Mouse (Mus musculus) forebrain, embryonic 11.5 days (tissue): ENCODE measurements around the gene Gpank1. TPM values are rescaled to one million over a fixed set of nuclear protein-coding genes. Genes with fewer than 3 reads are reported as not detected.

Experiments
- ATAC-seq: fragments of 200-750 bp; cut with Nextera tagmentation; replicated peaks from 2 replicates; pipeline ENCODE4 v1.8.0; 2017; ENCODE audit warnings: moderate TSS enrichment; ENCODE audit not compliant: low FRiP score
- DNase-seq: peaks from one replicate; pipeline ENCODE4 v3.0.0-alpha.2; 2017; ENCODE audit warnings: low spot score
- H3K27ac ChIP-seq: fragments of 300-500 bp; sonication (generic); 2 replicates; pipeline ENCODE4 v1.5.1; 2014; ENCODE audit warnings: low read depth, low read length
- H3K27me3 ChIP-seq: fragments of 300-500 bp; sonication (generic); 2 replicates; pipeline ENCODE4 v1.6.1; 2014; ENCODE audit warnings: mild to moderate bottlenecking, low read length, mixed read lengths; ENCODE audit not compliant: control insufficient read depth, insufficient read depth
- H3K36me3 ChIP-seq: fragments of 300-500 bp; sonication (generic); 2 replicates; pipeline ENCODE4 v1.6.1; 2014; ENCODE audit warnings: mild to moderate bottlenecking, low read length, moderate library complexity, mixed read lengths; ENCODE audit not compliant: control insufficient read depth, insufficient read depth
- H3K4me1 ChIP-seq: fragments of 300-500 bp; sonication (generic); replicated peaks from 2 replicates; pipeline ENCODE4 v1.6.1; 2014; ENCODE audit warnings: low read length, mixed read lengths; ENCODE audit not compliant: control insufficient read depth, insufficient read depth
- H3K4me2 ChIP-seq: fragments of 300-500 bp; sonication (generic); 2 replicates; pipeline ENCODE4 v1.6.1; 2014; ENCODE audit warnings: low read depth, mild to moderate bottlenecking, low read length, moderate library complexity, mixed read lengths; ENCODE audit not compliant: severe bottlenecking
- H3K4me3 ChIP-seq: fragments of 300-500 bp; sonication (generic); 2 replicates; pipeline ENCODE4 v1.5.1; 2014; ENCODE audit warnings: low read depth, low read length
- H3K9ac ChIP-seq: fragments of 300-500 bp; sonication (generic); 2 replicates; pipeline ENCODE4 v1.6.1; 2014; ENCODE audit warnings: low read length
- H3K9me3 ChIP-seq: fragments of 300-500 bp; sonication (generic); 2 replicates; pipeline ENCODE4 v1.6.1; 2016; ENCODE audit warnings: low read length, mixed read lengths; ENCODE audit not compliant: control insufficient read depth
- WGBS: fragments of 180-500 bp; shearing (Covaris S2); extraction: QIAGEN DNeasy Blood & Tissue Kit; methylation state at CpG from one replicate; pipeline ENCODE4 v1.1.7; 2014; 5-methylcytosine and 5-hydroxymethylcytosine counted together
- polyA plus RNA-seq: library from polyadenylated mRNA; unstranded; fragments of >200 nt; fragmentation: Nextera tagmentation; extraction: Ambion mirVana; gene quantifications from 2 replicates; pipeline ENCODE4 v1.2.1, GENCODE M21; 2014

Gene Gpank1
- polyA plus RNA-seq, 1 experiment from 2014 or later = 33.7 TPM

- Histone ChIP-seq H3K4me2 (no peak overlapping the region), H3K27ac (no peak overlapping the region), H3K4me3 (no peak overlapping the region), H3K36me3 (peaks cover 59% of the 10 kb centered on the region), H3K4me1 (no peaks in the 10 kb centered on the region), H3K27me3 (no peaks in the 10 kb centered on the region), H3K9ac (no peak overlapping the region), H3K9me3 (no peaks in the 10 kb centered on the region)
- DNase-seq = no peak
- ATAC-seq = no peak
- 89% methylated on average over 5 of the region's 5 CpGs for WGBS
Observed at GRCm38 (mm10) chr17:35146139-35146538, 24.9 kb downstream of the Gpank1 start.

GRCm38 (mm10) chr17:35147348-35147747 lies 26.1 kb downstream of the Gpank1 start:
- no peak overlapping the region for H3K27ac ChIP-seq
- H3K9ac ChIP-seq = no peak overlapping the region
- ATAC-seq (no peak), DNase-seq (no peak)
- no peak overlapping the region for H3K4me2 ChIP-seq
- H3K36me3 ChIP-seq = peaks cover 58% of the 10 kb centered on the region
- no peaks in the 10 kb centered on the region for H3K9me3 ChIP-seq
- 65% methylated on average over 3 of the region's 3 CpGs for WGBS
- no peaks in the 10 kb centered on the region for H3K27me3 ChIP-seq
- no peak overlapping the region for H3K4me3 ChIP-seq
- no peaks in the 10 kb centered on the region for H3K4me1 ChIP-seq

GRCm38 (mm10) chr17:35147922-35148639 lies 26.8 kb downstream of the Gpank1 start:
- Histone ChIP-seq H3K4me1 (no peaks in the 10 kb centered on the region), H3K4me3 (no peak overlapping the region), H3K27ac (0 out of 2 replicates have a peak overlapping the region, but pooled peaks have one; percentile 6), H3K9ac (no peak overlapping the region), H3K4me2 (no peak overlapping the region), H3K9me3 (no peaks in the 10 kb centered on the region), H3K36me3 (peaks cover 58% of the 10 kb centered on the region), H3K27me3 (no peaks in the 10 kb centered on the region)
- 70% methylated on average over 5 of the region's 5 CpGs for WGBS
- no peak for DNase-seq
- no peak for ATAC-seq

- ATAC-seq (no peak), DNase-seq (no peak)
- Histone ChIP-seq H3K4me2 (no peak overlapping the region), H3K36me3 (peaks cover 65% of the 10 kb centered on the region), H3K4me3 (no peak overlapping the region), H3K27ac (no peak overlapping the region), H3K9ac (no peak overlapping the region), H3K27me3 (no peaks in the 10 kb centered on the region), H3K9me3 (no peaks in the 10 kb centered on the region), H3K4me1 (no peaks in the 10 kb centered on the region)
- 97% methylated on average over 4 of the region's 4 CpGs for WGBS
Observed at GRCm38 (mm10) chr17:35152121-35152520, 30.9 kb downstream of the Gpank1 start.

- 93% methylated on average over 9 of the region's 9 CpGs for WGBS
- no peaks in the 10 kb centered on the region for H3K27me3 ChIP-seq
Observed at GRCm38 (mm10) chr17:35153077-35153476, 31.8 kb downstream of the Gpank1 start.

GRCm38 (mm10) chr17:35153931-35154330 lies 32.7 kb downstream of the Gpank1 start:
- Histone ChIP-seq H3K27me3 (no peaks in the 10 kb centered on the region), H3K4me1 (no peaks in the 10 kb centered on the region), H3K9ac (no peak overlapping the region), H3K4me2 (no peak overlapping the region), H3K36me3 (peaks cover 81% of the 10 kb centered on the region), H3K4me3 (no peak overlapping the region), H3K9me3 (no peaks in the 10 kb centered on the region), H3K27ac (no peak overlapping the region)
- 90% methylated on average over 4 of the region's 4 CpGs for WGBS
- DNase-seq (no peak), ATAC-seq (no peak)

More at GRCm38 (mm10) chr17:35153077-35153476, 31.8 kb downstream of the Gpank1 start:
- DNase-seq (peak; percentile 52), ATAC-seq (no peak)
- Histone ChIP-seq H3K9ac (no peak overlapping the region), H3K4me2 (no peak overlapping the region), H3K4me1 (no peaks in the 10 kb centered on the region), H3K27ac (no peak overlapping the region), H3K36me3 (peaks cover 74% of the 10 kb centered on the region), H3K4me3 (no peak overlapping the region), H3K9me3 (no peaks in the 10 kb centered on the region)

GRCm38 (mm10) chr17:35154616-35155015 lies 33.4 kb downstream of the Gpank1 start:
- WGBS = 87% methylated on average over 7 of the region's 7 CpGs

GRCm38 (mm10) chr17:35155451-35155850 lies 34.2 kb downstream of the Gpank1 start:
- Histone ChIP-seq H3K9ac (no peak overlapping the region), H3K9me3 (no peaks in the 10 kb centered on the region)
- whole genome bisulfite sequencing = 93% methylated on average over 12 of the region's 12 CpGs

More at GRCm38 (mm10) chr17:35154616-35155015, 33.4 kb downstream of the Gpank1 start:
- no peaks in the 10 kb centered on the region for H3K9me3 ChIP-seq
- H3K4me2 ChIP-seq = no peak overlapping the region
- H3K4me3 ChIP-seq = no peak overlapping the region
- H3K4me1 ChIP-seq = no peaks in the 10 kb centered on the region
- H3K27me3 ChIP-seq = no peaks in the 10 kb centered on the region
- no peak overlapping the region for H3K9ac ChIP-seq
- H3K36me3 ChIP-seq = peaks cover 80% of the 10 kb centered on the region
- ATAC-seq (no peak), DNase-seq (no peak)
- H3K27ac ChIP-seq = no peak overlapping the region

More at GRCm38 (mm10) chr17:35155451-35155850, 34.2 kb downstream of the Gpank1 start:
- no peaks in the 10 kb centered on the region for H3K27me3 ChIP-seq
- H3K4me3 ChIP-seq = no peak overlapping the region
- H3K27ac ChIP-seq = no peak overlapping the region
- H3K4me2 ChIP-seq = no peak overlapping the region
- no peaks in the 10 kb centered on the region for H3K4me1 ChIP-seq
- ATAC-seq = no peak
- peak; percentile 52 for DNase-seq
- peaks cover 82% of the 10 kb centered on the region for H3K36me3 ChIP-seq
